Mouse (Mus musculus): Measurements from ENCODE around the gene Trappc10.

DNA sequence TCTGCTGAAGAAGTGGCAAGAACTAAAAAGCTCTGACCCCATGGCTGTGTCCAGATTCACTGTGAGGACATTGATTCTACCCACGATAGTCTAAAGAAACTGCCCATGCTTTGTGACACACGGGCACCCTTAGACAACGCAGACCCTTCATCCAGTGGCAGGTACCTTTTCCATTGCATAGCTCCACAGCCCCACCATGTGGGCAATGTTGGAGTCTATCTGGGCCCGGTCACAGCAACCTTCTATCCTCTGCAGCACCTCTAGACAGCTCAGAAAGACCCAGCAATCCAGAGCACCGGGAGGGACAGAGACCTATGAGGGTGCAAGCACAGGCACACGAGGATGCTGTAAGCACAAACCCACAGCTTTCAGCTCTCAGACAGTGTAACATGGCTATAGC, 33.1 kb downstream of the Trappc10 start:
- TF ChIP-seq CTCF (IDR thresholded peaks at IDR 0.05; ENCODE audit: control insufficient read depth, insufficient read depth, insufficient read length) (no peak), MAX (IDR thresholded peaks at IDR 0.05) (no peak)
